Mouse (Mus musculus): ENCODE measurements around the gene Gli1. TPM values are rescaled to one million over a fixed set of nuclear protein-coding genes. Genes with fewer than 3 reads are reported as not detected.
"Not testable (repeated sequence)": the region's sequence is repeated elsewhere in the genome, so short reads cannot be mapped to it uniquely, and the experiment has no call there.

The Gli1 gene
- polyA plus RNA-seq, 1 experiment = not detected

DNA sequence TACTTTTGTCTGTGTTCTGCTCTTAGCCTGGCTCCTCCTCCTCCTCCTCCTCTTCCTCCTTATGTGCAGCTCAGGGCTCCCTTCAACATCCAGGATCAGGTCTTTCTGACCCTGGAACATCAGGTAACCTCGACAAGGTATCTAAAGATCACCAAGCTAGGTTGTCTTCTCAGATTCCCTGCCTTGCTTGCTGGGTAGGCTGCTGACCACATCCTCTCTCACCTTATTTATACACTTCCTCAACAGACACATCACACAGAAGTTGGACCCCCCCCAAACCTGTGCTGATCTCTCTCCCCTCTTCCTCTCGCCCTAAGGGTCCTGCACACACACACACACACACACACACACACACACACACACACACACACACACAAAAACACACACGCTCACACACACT is 20.2 kb downstream of the Gli1 start, which contains the start of gene Arhgap9:
Gene Arhgap9, plus strand, starts transcription at position 344 of the 400 bp plus-strand sequence.
- 83% methylated on average over 3 of the region's 3 CpGs for WGBS
- Histone ChIP-seq H3K27ac (ENCODE audit: insufficient read depth, low read depth, low read length) (no peak within 1 kb of the TSS), H3K4me1 (ENCODE audit: control insufficient read depth, insufficient read depth, low read length) (peaks cover 8% of the 10 kb centered on the region), H3K4me3 (ENCODE audit: insufficient read depth, low read depth, low read length) (no peak within 1 kb of the TSS)
- TF ChIP-seq CTCF (IDR thresholded peaks at IDR 0.05; ENCODE audit: insufficient read depth, low read depth, low read length) = no peak
- no peak for TF ChIP-seq POLR2A (IDR thresholded peaks at IDR 0.05; ENCODE audit: insufficient read depth, low read depth, low read length)

DNA sequence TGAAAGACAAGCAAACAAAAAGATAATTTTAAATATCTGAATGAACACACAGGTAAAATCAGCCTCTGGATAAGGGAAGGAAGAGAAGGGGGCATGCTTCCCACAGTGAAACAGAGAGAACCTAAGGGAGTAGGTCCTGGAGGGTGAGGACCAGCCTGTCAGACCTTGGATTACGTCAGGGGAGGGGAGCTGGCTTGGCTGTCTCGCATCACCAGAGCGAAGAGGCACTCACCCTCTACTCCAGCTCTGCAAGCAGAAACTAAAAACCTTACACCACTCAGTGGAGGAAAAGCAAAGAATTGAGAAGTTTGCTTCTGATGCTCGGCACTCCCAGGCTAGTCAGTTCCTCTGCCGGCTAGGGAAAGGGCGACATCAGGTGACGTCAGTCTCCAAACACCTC is 21.8 kb downstream of the Gli1 start:
- 80% methylated on average over 7 of the region's 7 CpGs for WGBS
- no peak overlapping the region for H3K27ac ChIP-seq (ENCODE audit: insufficient read depth, low read depth, low read length)
- H3K4me3 ChIP-seq (ENCODE audit: insufficient read depth, low read depth, low read length) = no peak overlapping the region
- TF ChIP-seq CTCF (IDR thresholded peaks at IDR 0.05; ENCODE audit: insufficient read depth, low read depth, low read length) (no peak), POLR2A (IDR thresholded peaks at IDR 0.05; ENCODE audit: insufficient read depth, low read depth, low read length) (no peak)
- H3K4me1 ChIP-seq (ENCODE audit: control insufficient read depth, insufficient read depth, low read length) = no peaks in the 10 kb centered on the region

- no peaks in the 10 kb centered on the region for H3K4me1 ChIP-seq (ENCODE audit: control insufficient read depth, insufficient read depth, low read length)
- no peak overlapping the region for H3K4me3 ChIP-seq (ENCODE audit: insufficient read depth, low read depth, low read length)
- 46% methylated on average over 4 of the region's 4 CpGs for WGBS
- TF ChIP-seq POLR2A (IDR thresholded peaks at IDR 0.05; ENCODE audit: insufficient read depth, low read depth, low read length) (no peak), CTCF (IDR thresholded peaks at IDR 0.05; ENCODE audit: insufficient read depth, low read depth, low read length) (no peak)
- H3K27ac ChIP-seq (ENCODE audit: insufficient read depth, low read depth, low read length) = no peak overlapping the region
These were observed 23.8 kb downstream of the Gli1 start for GRCm38 (mm10) chr10:127318009-127318408.

DNA sequence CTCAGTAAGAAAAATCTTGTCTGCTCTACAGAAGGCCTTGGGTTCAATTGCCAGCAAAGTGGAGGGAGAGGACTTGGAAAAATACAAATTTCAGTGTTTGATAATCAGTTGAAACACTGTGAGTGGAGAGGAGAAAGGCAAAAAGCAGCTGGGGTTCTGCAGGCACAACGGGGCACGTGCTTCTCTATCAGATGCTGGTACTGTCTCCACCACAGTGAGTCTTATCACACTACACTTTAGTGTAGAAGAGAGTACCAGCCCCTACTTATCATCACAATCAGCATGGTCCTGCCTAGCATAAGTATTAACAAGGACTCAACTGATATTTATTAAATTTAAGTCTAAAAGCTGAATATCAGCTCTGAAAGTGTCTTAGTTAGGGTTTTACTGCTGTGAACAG is 24.5 kb downstream of the Gli1 start:
- TF ChIP-seq CTCF (IDR thresholded peaks at IDR 0.05; ENCODE audit: insufficient read depth, low read depth, low read length) = no peak
- TF ChIP-seq POLR2A (IDR thresholded peaks at IDR 0.05; ENCODE audit: insufficient read depth, low read depth, low read length) = no peak
- WGBS = 86% methylated on average over 2 of the region's 2 CpGs
- H3K4me1 ChIP-seq (ENCODE audit: control insufficient read depth, insufficient read depth, low read length) = no peaks in the 10 kb centered on the region
- H3K27ac ChIP-seq (ENCODE audit: insufficient read depth, low read depth, low read length) = no peak overlapping the region
- no peak overlapping the region for H3K4me3 ChIP-seq (ENCODE audit: insufficient read depth, low read depth, low read length)

GRCm38 (mm10) chr10:127314950-127315349 is 26.8 kb downstream of the Gli1 start:
- not testable (repeated sequence) for H3K4me3 ChIP-seq (ENCODE audit: insufficient read depth, low read depth, low read length); H3K4me1 ChIP-seq (ENCODE audit: control insufficient read depth, insufficient read depth, low read length); H3K27ac ChIP-seq (ENCODE audit: insufficient read depth, low read depth, low read length)
- 79% methylated on average over 1 of the region's 1 CpGs for WGBS

DNA sequence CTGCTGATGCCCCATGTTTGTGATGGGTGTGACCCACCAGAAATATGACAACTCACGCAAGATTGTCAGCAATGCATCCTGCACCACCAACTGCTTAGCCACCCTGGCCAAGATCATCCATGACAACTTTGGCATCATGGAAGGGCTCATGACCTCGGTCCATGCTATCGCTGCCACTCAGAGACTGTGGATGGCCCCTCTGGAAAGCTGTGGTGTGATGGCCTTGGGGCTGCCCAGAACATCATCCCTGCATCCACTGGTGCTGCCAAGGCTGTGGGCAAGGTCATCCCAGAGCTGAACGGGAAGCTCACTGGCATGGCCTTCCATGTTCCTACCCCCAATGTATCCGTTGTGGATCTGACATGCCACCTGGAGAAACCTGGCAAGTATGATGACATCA is 28.3 kb downstream of the Gli1 start:
- H3K4me1 ChIP-seq (ENCODE audit: control insufficient read depth, insufficient read depth, low read length); H3K27ac ChIP-seq (ENCODE audit: insufficient read depth, low read depth, low read length); H3K4me3 ChIP-seq (ENCODE audit: insufficient read depth, low read depth, low read length): not testable (repeated sequence)
- WGBS = 95% methylated on average over 5 of the region's 5 CpGs

DNA sequence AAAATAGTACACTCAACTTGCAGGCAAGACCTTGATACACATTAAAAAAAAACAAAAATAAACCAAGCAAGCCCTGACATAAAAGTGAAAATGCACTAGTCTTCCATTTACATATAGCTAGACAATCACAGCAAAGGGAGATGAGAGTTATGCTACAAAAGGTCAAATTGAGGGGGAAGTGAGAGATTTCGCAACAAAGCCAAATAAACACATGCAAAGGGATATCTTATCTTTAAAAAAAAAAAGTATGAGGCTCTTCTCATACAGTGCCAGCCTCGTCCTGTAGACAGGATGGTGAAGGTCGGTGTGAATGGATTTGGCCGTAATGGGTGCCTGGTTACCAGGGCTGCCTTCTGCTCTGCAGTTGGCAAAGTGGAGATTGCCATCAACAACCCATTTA is 28.9 kb downstream of the Gli1 start:
- H3K27ac ChIP-seq (ENCODE audit: insufficient read depth, low read depth, low read length) = no peak overlapping the region
- 78% methylated on average over 4 of the region's 4 CpGs for WGBS
- TF ChIP-seq POLR2A (IDR thresholded peaks at IDR 0.05; ENCODE audit: insufficient read depth, low read depth, low read length) (no peak), CTCF (IDR thresholded peaks at IDR 0.05; ENCODE audit: insufficient read depth, low read depth, low read length) (no peak)
- no peak overlapping the region for H3K4me3 ChIP-seq (ENCODE audit: insufficient read depth, low read depth, low read length)
- H3K4me1 ChIP-seq (ENCODE audit: control insufficient read depth, insufficient read depth, low read length) = 0 out of 2 replicates have a peak, but pooled peaks cover 3% of the 10 kb centered on the region

DNA sequence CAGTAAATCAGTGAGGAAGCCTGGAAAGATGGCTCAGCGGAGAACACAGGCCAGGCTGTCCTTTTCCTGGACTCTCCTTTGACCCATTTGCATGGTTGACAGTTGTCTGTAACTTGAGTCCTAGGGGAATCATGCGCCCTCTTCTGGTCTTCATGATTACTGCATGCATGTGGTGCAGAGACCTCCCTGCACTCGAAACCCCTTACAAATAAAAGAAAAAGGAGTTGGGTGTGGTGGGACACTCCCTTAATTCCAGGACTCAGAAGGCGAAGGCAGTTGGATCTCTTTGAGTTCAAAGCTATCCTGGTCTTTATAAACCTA is 29.5 kb downstream of the Gli1 start:
- peak overlapping the region; percentile 72 for H3K4me3 ChIP-seq (ENCODE audit: insufficient read depth, low read depth, low read length)
- H3K27ac ChIP-seq (ENCODE audit: insufficient read depth, low read depth, low read length) = peak overlapping the region; percentile 13; the same call in 1 of the 2 replicates
- 0 out of 2 replicates have a peak, but pooled peaks cover 3% of the 10 kb centered on the region for H3K4me1 ChIP-seq (ENCODE audit: control insufficient read depth, insufficient read depth, low read length)
- under 1% methylated on average over 4 of the region's 4 CpGs for WGBS
- TF ChIP-seq CTCF (IDR thresholded peaks at IDR 0.05; ENCODE audit: insufficient read depth, low read depth, low read length) (peak; percentile 75; the same call in 1 of the 2 replicates), POLR2A (IDR thresholded peaks at IDR 0.05; ENCODE audit: insufficient read depth, low read depth, low read length) (no peak)

DNA sequence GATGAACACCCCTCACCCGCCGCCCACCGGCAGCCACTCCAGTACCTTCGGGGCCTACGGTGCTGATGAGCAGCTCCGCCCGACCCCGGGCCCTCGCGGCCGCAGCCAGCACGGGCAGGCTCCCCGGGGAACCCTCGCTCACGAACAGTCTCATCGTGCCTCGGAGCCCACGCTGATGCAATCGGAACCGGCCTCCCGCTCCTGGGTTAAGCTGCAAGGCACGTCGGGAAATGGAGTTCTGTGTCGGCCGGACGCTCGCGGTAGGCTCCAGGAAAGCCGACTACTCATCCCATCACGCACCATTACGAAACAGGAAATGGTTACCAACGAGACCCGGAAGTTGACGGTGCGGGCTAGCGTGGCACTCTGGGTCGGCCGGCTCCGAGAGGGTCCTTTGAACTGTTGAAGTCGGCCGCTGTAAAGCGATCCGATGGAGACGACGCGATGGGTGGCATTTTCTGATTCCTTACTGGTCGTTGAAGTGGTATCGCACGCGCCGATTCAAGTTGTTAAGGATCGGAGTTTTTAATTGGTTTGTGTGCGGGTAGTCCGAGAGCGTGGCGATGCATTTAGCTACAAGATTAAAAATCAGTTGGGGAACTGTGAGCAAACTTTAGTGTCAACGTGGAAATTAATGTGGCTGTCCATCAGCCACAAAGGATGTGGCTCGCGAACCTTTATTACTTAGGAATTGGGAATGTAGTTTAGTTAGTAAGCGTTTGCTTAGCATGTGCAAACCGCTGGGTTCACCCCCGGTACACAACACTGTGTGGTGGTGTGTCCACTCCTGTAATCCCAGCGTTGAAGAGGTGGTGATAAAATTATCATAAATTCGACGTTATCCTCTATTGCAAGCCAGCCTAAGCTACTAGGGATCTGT is 30.1 kb downstream of the Gli1 start, which contains the start of gene Mars:
Gene Mars, minus strand, starts transcription at position 311 of the 880 bp plus-strand sequence.
- peak within 1 kb of the TSS; percentile 72 for H3K4me3 ChIP-seq (ENCODE audit: insufficient read depth, low read depth, low read length)
- peak; percentile 58; the same call in 1 of the 2 replicates for TF ChIP-seq POLR2A (IDR thresholded peaks at IDR 0.05; ENCODE audit: insufficient read depth, low read depth, low read length)
- no peak for TF ChIP-seq CTCF (IDR thresholded peaks at IDR 0.05; ENCODE audit: insufficient read depth, low read depth, low read length)
- H3K27ac ChIP-seq (ENCODE audit: insufficient read depth, low read depth, low read length) = peak within 1 kb of the TSS; percentile 30; the same call in 1 of the 2 replicates
- 0 out of 2 replicates have a peak, but pooled peaks cover 3% of the 10 kb centered on the region for H3K4me1 ChIP-seq (ENCODE audit: control insufficient read depth, insufficient read depth, low read length)
- WGBS = under 1% methylated on average over 65 of the region's 65 CpGs
